Mouse (Mus musculus): ENCODE measurements around the gene Il16.

The Il16 gene

DNA sequence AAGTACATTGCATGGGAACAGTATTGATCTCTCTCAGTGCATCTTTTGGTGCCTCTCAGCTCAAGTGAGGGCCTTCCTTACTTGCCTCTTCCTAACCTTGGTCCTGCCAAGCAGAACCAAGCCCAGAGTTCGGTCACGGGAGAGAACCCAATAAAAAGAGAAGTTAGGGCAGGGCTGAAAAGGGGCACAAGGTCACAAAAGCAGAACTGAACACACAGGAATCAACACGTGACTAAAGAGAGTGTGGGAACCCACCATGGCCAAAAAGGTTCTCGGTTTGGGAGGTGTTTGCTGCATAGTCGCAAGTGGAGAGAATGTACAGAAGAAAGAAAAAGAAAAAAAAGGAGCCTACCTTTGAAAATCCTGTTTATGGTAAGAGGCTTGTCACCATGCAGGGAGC lies 100.0 kb downstream of the Il16 start:
- no peak for DNase-seq (ENCODE audit: low spot score in 2 of 2)

DNA sequence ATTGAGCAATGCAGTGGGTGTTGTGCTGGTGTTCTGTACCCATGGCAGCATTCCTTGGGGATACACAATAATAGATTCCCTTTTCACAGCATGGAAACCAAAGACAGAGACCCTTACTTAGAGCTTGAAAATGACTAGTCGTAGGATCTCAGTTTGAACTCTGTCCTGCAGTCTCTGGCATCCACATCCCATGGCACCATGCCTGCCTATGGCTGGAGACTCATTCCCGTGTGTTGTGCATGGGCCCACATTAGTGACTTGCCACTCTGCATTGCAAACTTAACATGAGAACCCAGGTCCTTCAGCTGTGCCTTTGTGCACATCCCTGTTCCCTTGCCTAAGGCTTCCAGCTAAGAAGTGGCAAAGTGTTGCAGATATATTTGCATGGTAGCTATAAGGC lies 100.8 kb downstream of the Il16 start:
- DNase-seq (ENCODE audit: low spot score in 2 of 2), result no peak

DNA sequence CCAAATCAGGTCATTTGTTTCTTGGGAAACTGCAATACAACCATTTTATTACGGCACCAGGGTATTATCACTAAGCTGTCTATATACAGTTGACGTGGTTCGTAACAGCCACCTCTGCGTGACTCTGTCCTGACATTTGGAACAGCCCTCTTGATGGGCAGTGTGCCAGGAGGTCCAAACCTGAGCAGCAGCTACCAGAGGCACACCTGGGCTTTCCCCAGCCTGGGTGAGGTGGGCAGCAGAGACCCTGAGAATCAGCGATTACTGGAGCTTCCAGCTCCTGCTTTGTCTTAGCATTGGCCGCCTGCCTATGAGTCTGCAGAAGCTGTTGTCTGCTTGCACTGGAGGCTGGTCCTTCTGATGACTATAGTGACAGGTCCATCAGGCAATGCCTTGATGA lies 101.9 kb downstream of the Il16 start:
- no peak for DNase-seq (ENCODE audit: low spot score in 2 of 2)

DNA sequence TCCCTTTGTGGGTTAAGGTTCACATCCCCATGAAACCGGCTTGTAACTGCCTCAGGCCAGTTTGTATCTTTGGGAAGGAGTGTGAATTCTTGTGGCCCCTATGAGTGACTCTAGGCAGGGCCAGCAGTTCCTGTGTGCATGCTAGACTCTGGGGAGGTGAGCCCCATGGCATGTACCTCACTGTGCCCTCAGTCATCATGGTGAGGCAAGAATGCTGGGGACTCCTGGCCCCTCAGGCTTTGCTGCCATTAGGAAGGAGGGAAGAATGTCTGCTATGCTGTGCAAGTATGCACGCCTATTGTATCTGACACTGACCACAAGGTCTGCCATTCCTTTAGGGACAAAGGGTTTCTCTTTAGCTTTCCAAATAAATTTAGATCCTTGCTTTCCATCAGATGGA lies 104.4 kb downstream of the Il16 start:
- no peak for DNase-seq (ENCODE audit: low spot score in 2 of 2)

DNA sequence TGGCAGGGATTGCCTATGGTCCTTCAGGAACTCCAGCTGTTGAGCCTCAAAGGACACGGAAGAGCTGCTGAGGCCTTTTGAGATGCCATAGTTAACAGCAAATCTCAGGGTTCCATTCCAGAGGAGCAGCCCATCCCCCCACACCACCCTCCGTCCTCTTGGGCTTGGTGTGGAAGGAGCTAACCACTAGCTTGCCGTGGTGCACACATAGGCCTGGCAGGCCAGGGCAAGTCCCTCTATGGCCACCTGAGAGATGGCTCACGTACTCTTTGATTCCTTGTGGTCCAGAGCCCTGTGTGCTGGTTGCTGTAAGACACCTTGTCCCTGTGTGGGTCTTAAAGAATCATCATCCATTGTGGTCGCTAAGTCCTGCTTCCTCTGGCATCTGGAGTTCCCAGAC lies 104.9 kb downstream of the Il16 start:
- DNase-seq (ENCODE audit: low spot score in 2 of 2), result no peak

DNA sequence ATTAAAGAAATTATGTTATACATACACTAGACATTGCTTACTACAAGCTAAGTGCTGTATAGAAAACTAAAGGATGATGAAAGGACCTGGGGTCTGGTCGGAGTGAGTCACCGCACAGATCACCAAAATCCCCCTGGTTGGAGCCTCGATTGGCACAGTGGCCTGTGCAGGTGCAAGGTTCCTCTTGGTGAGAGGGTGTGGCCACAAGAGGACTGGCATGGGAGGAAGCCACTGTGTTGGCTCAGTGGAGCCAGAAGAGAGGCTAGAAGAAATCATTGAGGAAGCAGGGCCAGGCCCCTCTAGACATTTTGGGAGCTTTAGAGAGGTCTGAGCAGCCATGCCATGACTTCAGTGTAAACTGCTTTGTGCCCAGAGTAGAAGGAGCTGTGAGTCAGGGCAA lies 106.4 kb downstream of the Il16 start:
- no peak for DNase-seq (ENCODE audit: low spot score in 2 of 2)

DNA sequence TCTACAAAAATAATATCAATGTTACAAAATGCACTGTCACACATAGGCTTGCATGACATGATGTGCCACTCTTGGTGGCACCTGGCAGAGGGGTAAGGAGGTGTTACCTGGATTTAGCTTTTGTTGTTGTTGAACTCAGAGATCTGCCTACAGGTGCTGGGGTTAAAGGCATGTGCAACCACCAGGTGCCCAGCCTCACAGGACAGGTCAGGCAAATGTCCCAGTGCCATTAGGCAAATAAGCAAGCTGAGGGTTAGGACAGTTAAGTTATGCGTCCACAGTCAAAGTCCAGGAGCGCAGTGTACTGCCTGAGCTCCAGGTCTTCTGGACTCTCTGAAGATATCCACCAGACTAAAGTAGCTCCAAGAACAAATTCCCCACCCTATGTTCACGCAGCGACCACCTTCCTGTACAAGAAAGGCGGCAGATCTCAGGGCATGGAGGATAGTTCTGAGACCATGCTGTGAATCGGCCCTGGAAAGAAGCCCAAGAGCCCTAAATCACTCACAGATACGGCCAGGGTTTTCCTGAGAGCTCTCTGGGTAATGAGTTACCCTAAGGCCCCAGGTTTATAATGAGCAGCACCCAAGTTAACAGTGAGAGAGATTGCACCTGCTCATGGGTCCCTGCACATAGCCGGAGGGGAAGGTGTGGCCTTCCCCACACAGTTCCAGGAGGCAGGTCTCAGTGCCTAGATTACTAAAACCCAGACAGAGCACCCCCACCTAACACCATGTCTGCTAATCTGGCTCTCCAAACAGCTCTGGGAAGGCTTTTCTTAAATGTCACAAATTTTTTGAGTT lies 107.5 kb downstream of the Il16 start:
- DNase-seq (ENCODE audit: low spot score in 2 of 2), result no peak

DNA sequence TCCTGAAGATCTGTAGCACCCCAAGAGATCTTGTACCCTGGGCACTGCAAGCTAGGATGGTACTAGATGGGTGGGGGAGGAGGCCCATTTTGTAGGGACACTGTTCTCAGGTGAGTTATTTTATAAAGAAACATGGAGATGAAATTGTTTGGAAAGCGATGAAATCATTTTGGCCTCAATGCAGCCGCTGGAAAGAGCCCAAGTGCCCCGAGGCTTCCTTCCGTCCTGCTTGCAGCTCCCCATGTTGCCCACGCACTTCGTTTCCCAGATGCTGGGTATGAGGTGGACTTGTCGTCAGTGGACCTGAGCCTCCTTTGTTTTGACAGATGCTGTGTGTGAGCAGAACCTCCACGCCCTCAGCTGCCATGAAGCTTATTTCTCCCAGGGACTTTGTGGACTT lies 109.1 kb downstream of the Il16 start:
- DNase-seq (ENCODE audit: low spot score in 2 of 2), result no peak

DNA sequence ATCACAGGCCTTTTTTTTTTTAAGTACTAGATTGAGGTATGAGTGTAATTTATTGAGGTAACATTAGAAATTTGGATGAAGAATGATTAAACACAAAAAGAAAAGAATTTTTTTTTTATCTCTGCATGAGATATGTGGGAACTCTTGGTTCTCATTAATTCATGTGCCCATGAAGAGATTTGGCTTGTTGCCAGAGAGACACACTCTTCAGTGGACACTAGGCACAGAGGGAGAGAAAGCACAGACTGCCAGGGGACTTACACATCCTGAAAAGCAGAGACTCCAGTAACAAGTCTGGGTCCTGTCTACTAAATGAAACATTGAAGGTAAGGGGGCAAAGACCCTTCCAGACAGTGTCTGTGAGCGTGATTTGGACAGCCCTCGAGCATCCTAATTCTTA lies 109.8 kb downstream of the Il16 start:
- DNase-seq (ENCODE audit: low spot score in 2 of 2), result no peak

DNA sequence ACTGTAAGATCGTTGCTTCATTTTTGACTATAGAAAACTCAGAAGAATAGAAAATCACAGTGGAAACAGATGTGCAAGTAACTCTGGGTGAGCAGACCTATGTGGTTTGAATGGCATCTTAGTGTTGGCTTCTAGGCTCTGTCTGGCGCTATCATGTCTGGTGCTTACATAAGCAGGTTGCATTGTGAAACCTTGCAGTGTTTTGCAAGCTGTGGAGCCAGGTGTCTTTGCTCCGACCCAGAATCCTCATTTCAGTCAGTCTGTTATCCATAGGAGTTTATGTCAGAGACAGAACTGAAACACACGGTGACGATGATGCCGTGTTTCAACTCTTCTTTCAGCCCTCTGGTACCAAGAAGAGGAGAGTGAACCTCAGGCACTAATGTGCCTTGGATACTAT lies 111.7 kb downstream of the Il16 start:
- DNase-seq (ENCODE audit: low spot score in 2 of 2), result no peak

DNA sequence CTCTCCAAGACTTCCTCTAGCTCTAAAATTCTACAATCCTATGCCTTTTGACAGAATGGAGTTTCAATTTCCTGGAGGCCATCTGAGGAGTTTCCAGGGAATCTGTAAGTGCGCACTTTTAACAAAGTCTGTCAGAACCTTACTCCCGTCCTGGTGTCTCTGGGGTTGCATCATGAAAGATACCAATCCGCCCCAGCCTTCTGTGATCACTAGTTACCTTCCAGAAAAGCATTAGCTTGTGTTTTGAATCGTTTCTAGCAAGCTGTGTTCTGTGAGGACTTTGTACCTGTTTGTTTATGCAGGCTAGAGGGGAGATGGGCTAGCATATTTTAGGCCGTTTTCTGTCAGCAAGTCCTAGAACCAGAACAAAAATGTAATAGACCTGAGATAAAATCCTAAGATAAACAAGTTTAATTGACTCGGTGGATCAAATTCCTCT lies 112.8 kb downstream of the Il16 start:
- DNase-seq (ENCODE audit: low spot score in 2 of 2), result no peak

DNA sequence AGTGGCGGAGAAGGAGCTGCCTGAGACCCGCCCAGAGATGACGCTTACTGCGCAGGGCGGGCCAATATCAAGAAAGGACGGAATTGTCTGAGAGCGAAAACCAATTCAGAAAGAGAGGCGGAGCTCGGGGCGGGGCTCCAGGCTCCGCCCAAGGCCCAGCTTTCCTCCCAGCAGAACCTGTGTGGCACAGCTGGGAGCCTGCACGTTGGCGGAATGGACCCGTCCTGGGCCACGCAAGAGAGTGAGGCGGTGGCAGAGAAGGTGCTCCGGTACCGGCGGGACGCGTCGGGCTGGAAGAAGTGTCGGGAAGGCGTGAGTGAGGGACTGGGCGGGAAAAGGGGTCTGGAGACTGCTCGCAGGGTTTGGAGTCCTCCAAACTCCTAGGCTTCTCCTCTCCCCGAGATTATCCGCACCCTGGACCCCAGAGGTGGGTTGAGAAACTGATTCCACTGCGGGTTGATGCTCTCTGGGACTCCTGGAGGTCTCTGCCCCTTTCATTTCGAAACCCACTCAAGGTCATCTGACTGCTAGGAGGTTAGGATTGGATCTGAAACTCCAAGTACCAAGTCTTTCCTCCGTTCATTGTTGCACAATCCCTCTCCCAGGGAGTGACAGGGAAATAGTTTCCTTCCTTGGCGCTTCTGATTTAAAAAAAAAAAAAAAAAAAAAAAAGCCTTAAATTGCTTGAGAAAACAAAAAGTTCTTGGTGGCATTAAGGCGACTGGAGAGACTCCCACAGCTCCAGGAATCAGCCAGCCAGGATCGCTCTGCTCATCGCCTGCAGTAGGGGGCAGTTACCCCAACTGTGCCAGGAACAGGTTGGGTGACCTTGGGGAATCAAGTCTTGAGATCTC lies 113.5 kb downstream of the Il16 start, which contains the start of gene Stard5:
TSS of gene Stard5 (plus strand) at position 132 of the 854 bp plus-strand sequence.
- DNase-seq (ENCODE audit: low spot score in 2 of 2), result peak; percentile 88 to 90

DNA sequence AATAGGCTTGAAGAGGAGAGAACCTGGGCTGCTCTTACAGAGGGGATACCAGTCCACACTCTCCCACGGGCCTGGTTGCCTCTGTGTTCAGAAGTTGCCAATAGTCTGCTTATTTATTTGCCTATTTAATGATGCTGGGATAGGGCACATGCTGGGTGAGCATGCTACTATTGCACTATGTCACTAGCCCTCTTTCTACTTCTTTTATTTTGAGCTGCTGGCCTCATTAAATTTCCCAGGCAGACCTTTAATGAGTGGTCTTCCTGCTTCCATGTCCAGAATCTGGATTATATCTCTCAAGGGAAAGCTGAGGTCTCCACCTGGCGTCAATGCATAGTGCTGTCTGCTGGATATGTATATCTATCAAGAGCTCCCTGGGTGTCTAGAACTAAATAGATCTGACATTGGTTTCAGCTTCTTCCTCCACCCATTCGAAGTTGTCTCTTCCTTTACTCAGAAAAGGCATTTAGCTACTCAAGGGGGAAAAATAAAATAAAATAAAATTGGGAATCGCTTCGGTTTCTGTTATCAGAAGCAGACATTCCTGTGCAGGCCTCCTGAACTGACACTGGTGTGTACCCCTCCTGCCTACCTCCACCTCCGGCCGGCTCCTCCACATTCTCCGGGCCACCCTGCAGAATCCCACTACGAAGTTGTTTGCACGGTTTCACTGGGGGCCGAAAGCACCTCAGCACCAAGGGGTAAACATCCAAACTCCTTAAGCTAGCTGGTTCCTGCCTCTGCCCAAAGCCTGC lies 114.3 kb downstream of the Il16 start:
- no peak for DNase-seq (ENCODE audit: low spot score in 2 of 2)

DNA sequence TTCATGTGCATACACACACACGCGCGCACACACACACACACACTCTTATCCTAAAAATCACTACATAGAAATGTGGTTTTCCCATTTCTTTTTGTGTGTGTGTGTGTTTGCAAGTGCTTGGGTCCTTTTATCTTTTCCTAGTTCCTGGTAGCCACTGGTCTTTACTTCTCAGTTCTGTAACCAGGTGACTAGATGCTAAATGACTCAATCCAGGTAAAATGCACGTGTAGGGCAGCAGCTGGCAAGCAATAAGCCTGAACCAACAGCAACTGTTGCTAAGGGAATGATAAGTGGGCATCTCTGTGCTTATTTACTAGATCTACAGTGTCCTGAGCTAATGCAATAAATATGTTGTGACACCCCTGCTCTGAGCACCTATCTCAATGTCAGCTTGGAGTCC lies 118.2 kb downstream of the Il16 start:
- no peak for DNase-seq (ENCODE audit: low spot score in 2 of 2)

DNA sequence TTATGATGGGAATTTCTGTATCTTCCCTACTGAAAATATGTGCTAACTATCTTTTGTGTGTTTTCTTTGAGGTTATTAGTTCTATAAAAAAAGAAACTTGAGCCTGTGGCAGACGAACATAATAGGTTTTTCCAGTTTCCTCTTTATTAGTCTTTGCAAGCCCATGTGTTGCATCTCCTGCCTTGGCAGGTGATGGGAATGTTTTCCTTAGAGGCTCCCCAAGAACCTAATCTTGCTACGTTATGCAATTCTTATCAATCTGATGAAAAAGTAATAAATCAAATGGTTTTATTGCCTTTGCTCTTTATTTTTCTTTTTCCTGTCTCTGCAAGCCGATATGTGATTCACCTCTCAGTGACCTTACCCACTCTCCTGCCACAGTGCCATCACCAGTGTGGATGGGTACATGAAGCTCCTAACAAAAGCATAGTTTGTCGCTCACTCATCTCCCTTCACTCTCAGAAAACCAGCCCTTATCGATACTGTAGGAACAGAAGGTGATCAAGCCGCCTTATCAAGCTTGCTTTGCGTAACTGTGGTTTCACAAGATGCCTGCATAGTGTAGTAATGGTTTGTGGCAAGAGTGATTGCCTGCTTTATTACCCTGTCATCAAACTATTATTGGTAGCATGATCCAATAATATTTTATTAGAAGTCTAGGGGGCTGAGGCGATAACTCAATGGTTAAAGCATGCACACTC lies 118.8 kb downstream of the Il16 start:
- no peak for DNase-seq (ENCODE audit: low spot score in 2 of 2)

DNA sequence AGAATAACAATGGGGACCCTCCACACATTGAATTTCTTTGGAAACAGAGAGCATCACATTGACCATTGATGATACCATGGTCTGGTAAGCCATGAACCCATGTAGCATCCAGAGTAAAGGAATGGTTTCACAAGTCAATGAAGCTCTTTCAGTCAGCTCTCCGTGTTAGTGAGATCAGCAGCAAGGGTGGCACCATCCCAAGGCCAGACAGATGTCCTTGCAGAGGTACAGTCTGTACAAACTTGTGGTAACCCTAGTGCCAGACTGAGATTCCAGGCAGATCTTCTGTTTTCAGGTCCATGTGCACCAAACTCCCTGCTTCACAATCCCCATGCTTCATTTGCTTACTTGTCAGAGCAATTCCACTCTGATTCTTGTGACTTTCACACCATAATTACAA lies 121.5 kb downstream of the Il16 start:
- DNase-seq (ENCODE audit: low spot score in 2 of 2), result no peak

DNA sequence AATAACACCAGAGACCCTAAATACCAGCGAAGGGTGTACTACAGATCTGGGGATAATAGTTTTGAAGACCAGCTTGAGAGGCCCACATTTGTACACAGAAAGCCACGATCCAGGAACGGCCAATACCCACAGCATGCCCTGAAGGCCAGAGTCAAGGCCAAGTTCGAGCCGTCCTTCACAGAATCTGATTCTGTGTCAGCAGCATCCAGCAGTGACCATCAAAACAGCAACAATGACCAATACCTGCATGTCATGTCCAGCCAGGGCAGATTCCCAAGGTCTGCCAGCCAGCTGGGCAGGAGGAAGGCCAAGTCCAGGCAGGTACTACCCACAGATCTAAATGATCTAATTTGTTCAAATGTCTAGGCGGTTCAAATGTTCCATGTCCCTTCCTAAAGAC lies 122.9 kb downstream of the Il16 start:
- DNase-seq (ENCODE audit: low spot score in 2 of 2), result no peak

DNA sequence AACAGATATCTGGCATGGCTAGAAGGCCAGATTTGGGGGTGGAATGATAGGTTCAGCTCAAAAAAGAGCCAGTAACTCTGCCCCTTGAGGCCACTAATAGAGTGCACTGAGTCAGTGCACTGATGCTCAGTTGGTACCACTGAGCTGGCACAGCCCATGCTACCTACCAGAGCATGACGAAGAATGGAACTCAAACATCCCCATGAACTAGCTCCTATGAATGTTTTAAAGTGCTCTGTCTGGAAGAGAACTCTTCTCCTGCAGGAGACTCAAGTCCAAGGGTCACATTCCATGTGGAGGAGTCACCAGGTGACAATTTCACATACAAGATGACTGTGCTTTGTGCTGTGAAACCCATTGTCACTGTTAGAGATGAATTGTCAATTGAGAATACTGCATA lies 126.8 kb downstream of the Il16 start:
- DNase-seq (ENCODE audit: low spot score in 2 of 2), result no peak

DNA sequence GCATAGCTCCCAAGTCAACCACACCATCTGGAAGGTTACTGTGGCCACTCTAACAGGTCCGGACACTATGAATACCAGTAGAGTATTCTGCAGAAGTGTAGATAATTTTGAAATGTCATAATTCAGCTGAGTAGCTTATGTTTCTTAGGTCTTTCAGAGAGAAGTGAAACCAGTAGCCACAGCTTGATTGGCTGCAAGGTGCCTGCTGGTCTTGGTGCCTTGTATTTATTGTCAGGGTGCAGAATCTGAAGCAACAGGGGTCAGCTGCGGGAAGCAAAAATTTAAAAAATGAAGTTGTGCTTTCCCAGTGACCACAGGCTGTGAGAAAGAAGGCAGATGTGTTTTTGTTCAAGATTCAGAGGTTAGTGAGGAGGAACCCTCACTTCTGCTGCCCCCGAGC lies 129.3 kb downstream of the Il16 start:
- no peak for DNase-seq (ENCODE audit: low spot score in 2 of 2)

DNA sequence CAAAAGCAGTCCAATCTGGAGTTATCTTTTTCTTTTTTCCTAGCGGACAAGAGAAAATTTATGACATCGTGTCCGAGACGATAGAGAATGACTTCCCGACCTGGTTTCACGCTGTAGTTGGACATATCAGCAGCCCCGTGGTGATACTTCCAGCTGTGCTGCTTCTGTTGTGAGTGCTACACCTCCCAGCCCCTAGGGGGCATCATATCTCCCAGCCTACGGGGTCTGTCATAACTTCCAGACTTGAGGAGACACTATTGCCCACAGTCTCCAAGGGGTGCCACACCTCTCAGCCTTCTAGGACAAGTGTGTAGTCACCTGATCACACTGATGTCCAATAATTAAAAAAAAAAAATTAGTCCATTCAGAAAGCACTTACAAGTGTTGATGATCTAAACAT lies 129.7 kb downstream of the Il16 start:
- no peak for DNase-seq (ENCODE audit: low spot score in 2 of 2)

DNA sequence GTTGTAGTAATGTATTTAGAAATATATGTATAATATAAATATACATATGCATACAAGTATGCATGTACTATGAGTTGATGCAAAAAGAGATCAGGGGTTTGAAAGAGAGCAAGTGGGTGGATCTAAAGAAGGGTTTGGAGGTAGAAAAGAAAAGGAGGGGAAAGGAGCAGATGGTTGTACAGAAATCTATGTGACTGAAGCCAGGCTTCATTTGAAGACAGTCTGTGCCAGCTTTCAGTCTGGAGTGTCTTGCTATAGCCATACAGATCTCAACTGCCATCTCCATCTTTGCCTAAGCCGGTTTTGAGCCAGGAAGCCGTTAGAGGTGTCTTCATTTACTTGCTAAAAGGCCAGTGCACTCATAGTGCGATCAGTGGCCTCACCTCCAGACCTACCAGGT lies 130.3 kb downstream of the Il16 start:
- DNase-seq (ENCODE audit: low spot score in 2 of 2), result no peak

DNA sequence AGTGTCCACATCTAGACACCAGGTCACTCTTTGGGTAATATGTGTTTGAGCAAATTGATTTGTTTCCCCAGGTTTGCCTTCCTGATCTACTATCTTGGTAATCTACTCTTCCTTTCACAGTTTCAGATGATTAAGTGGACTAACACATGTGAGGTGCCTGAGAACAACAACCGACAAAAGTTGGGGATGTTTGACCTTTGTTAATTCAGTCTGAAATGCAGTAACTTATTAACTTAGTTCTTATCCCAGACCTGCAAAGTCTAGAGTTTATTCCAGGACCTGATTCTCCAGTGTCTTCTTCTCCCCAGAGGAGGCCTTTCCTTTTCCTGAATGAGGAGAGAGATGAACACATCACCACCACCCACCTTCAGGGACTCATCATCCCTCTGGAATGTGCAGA lies 133.6 kb downstream of the Il16 start:
- no peak for DNase-seq (ENCODE audit: low spot score in 2 of 2)

Measured in urinary bladder, postnatal 4 days (tissue).